Mouse (Mus musculus) forebrain, embryonic 13.5 days (tissue): ENCODE results near the gene Fam13a. TPM values are rescaled to one million over a fixed set of nuclear protein-coding genes. Genes with fewer than 3 reads are reported as not detected.

Experiments
- ATAC-seq: fragments of 200-750 bp; cut with Nextera tagmentation; 2 replicates; pipeline ENCODE4 v1.8.0; 2017
- H3K27ac ChIP-seq: fragments of 300-500 bp; sonication (generic); 2 replicates; pipeline ENCODE4 v1.5.1; 2015; ENCODE audit warnings: inconsistent platforms, mild to moderate bottlenecking, moderate library complexity
- H3K27me3 ChIP-seq: fragments of 300-500 bp; sonication (generic); 2 replicates; pipeline ENCODE4 v1.6.1; 2015; ENCODE audit warnings: mild to moderate bottlenecking, inconsistent platforms
- H3K36me3 ChIP-seq: fragments of 300-500 bp; sonication (generic); 2 replicates; pipeline ENCODE4 v1.6.1; 2015; ENCODE audit warnings: mild to moderate bottlenecking, inconsistent platforms; ENCODE audit not compliant: poor library complexity, severe bottlenecking
- H3K4me1 ChIP-seq: fragments of 300-500 bp; sonication (generic); 2 replicates; pipeline ENCODE4 v1.6.1; 2015; ENCODE audit warnings: inconsistent platforms
- H3K4me2 ChIP-seq: fragments of 300-500 bp; sonication (generic); 2 replicates; pipeline ENCODE4 v1.6.1; 2015; ENCODE audit warnings: inconsistent platforms, mild to moderate bottlenecking, moderate library complexity
- H3K4me3 ChIP-seq: fragments of 300-500 bp; sonication (generic); 2 replicates; pipeline ENCODE4 v1.5.1; 2015; ENCODE audit warnings: mild to moderate bottlenecking, inconsistent platforms
- H3K9ac ChIP-seq: fragments of 300-500 bp; sonication (generic); 2 replicates; pipeline ENCODE4 v1.6.1; 2015; ENCODE audit warnings: mild to moderate bottlenecking, inconsistent platforms
- H3K9me3 ChIP-seq: fragments of 300-500 bp; sonication (generic); replicated peaks from 2 replicates; pipeline ENCODE4 v1.6.1; 2016; ENCODE audit warnings: inconsistent platforms
- WGBS: fragments of 180-500 bp; shearing (Covaris S2); methylation state at CpG from one replicate; pipeline ENCODE4 v1.1.7; 2015; 5-methylcytosine and 5-hydroxymethylcytosine counted together
- polyA plus RNA-seq: library from polyadenylated mRNA; unstranded; fragments of >200 nt; fragmentation: Nextera tagmentation; extraction: Ambion mirVana; gene quantifications from 2 replicates; pipeline ENCODE4 v1.2.1, GENCODE M21; 2015

Gene Fam13a
- polyA plus RNA-seq, 1 experiment from 2014 or later = 6.6 TPM

- Histone ChIP-seq H3K36me3 (no peaks in the 10 kb centered on the region), H3K9me3 (no peaks in the 10 kb centered on the region), H3K27ac (no peak overlapping the region), H3K4me1 (no peaks in the 10 kb centered on the region), H3K4me3 (no peak overlapping the region), H3K27me3 (no peaks in the 10 kb centered on the region), H3K4me2 (no peak overlapping the region), H3K9ac (no peak overlapping the region)
- ATAC-seq = no peak
- WGBS = 85% methylated on average over 3 of the region's 3 CpGs
Observed at GRCm38 (mm10) chr6:58989149-58989548, 35.2 kb downstream of the Fam13a start.

- Histone ChIP-seq H3K9me3 (no peaks in the 10 kb centered on the region), H3K4me2 (no peak overlapping the region), H3K27me3 (no peaks in the 10 kb centered on the region), H3K36me3 (no peaks in the 10 kb centered on the region), H3K27ac (no peak overlapping the region), H3K9ac (no peak overlapping the region), H3K4me3 (no peak overlapping the region), H3K4me1 (no peaks in the 10 kb centered on the region)
- 89% methylated on average over 2 of the region's 2 CpGs for WGBS
- no peak for ATAC-seq
Observed at GRCm38 (mm10) chr6:58988706-58989105, 35.6 kb downstream of the Fam13a start.

GRCm38 (mm10) chr6:58987166-58987565, 37.2 kb downstream of the Fam13a start:
- WGBS = 87% methylated on average over 5 of the region's 5 CpGs
- Histone ChIP-seq H3K4me3 (no peak overlapping the region), H3K27me3 (no peaks in the 10 kb centered on the region), H3K9me3 (no peaks in the 10 kb centered on the region), H3K36me3 (no peaks in the 10 kb centered on the region), H3K9ac (no peak overlapping the region), H3K4me2 (no peak overlapping the region), H3K27ac (no peak overlapping the region), H3K4me1 (no peaks in the 10 kb centered on the region)
- ATAC-seq = no peak

GRCm38 (mm10) chr6:58985186-58985585, 39.2 kb downstream of the Fam13a start:
- 0 out of 2 replicates have a peak, but pooled peaks have one; percentile 16 for ATAC-seq
- no peak overlapping the region for H3K27ac ChIP-seq
- no peak overlapping the region for H3K9ac ChIP-seq
- H3K4me2 ChIP-seq = no peak overlapping the region
- H3K4me1 ChIP-seq = no peaks in the 10 kb centered on the region
- no peaks in the 10 kb centered on the region for H3K27me3 ChIP-seq
- H3K36me3 ChIP-seq = no peaks in the 10 kb centered on the region
- H3K9me3 ChIP-seq = no peaks in the 10 kb centered on the region
- WGBS = 81% methylated on average over 8 of the region's 8 CpGs
- H3K4me3 ChIP-seq = no peak overlapping the region

GRCm38 (mm10) chr6:58975249-58975648, 49.1 kb downstream of the Fam13a start:
- Histone ChIP-seq H3K36me3 (no peaks in the 10 kb centered on the region), H3K4me3 (no peak overlapping the region), H3K9me3 (no peaks in the 10 kb centered on the region), H3K27ac (no peak overlapping the region), H3K4me2 (no peak overlapping the region), H3K27me3 (no peaks in the 10 kb centered on the region), H3K4me1 (no peaks in the 10 kb centered on the region), H3K9ac (no peak overlapping the region)
- ATAC-seq = no peak
- 69% methylated on average over 2 of the region's 2 CpGs for WGBS

GRCm38 (mm10) chr6:58974428-58974827, 49.9 kb downstream of the Fam13a start:
- Histone ChIP-seq H3K36me3 (no peaks in the 10 kb centered on the region), H3K9ac (no peak overlapping the region), H3K9me3 (no peaks in the 10 kb centered on the region), H3K27ac (no peak overlapping the region), H3K4me2 (no peak overlapping the region), H3K4me1 (no peaks in the 10 kb centered on the region), H3K4me3 (no peak overlapping the region), H3K27me3 (no peaks in the 10 kb centered on the region)
- no peak for ATAC-seq
- WGBS = 90% methylated on average over 2 of the region's 2 CpGs

GRCm38 (mm10) chr6:58972873-58973272, 51.5 kb downstream of the Fam13a start:
- ATAC-seq = no peak
- H3K4me1 ChIP-seq = no peaks in the 10 kb centered on the region
- H3K4me3 ChIP-seq = no peak overlapping the region
- H3K27ac ChIP-seq = no peak overlapping the region
- no peaks in the 10 kb centered on the region for H3K36me3 ChIP-seq
- no peaks in the 10 kb centered on the region for H3K27me3 ChIP-seq
- no peak overlapping the region for H3K9ac ChIP-seq
- no peak overlapping the region for H3K4me2 ChIP-seq
- WGBS = 92% methylated on average over 1 of the region's 1 CpGs
- no peaks in the 10 kb centered on the region for H3K9me3 ChIP-seq

- WGBS = 89% methylated on average over 3 of the region's 3 CpGs
- H3K27me3 ChIP-seq = no peaks in the 10 kb centered on the region
- H3K9ac ChIP-seq = no peak overlapping the region
- H3K4me2 ChIP-seq = no peak overlapping the region
- H3K4me3 ChIP-seq = no peak overlapping the region
- no peaks in the 10 kb centered on the region for H3K36me3 ChIP-seq
- peaks cover 8% of the 10 kb centered on the region for H3K4me1 ChIP-seq
- ATAC-seq = no peak
- no peak overlapping the region for H3K27ac ChIP-seq
- no peaks in the 10 kb centered on the region for H3K9me3 ChIP-seq
Observed at GRCm38 (mm10) chr6:58968272-58968671, 56.1 kb downstream of the Fam13a start.

GRCm38 (mm10) chr6:58965071-58965831, 59.1 kb downstream of the Fam13a start:
- ATAC-seq = 0 out of 2 replicates have a peak, but pooled peaks have one; percentile 36
- Histone ChIP-seq H3K27me3 (no peaks in the 10 kb centered on the region), H3K4me2 (no peak overlapping the region; the same call in 1 of the 2 replicates), H3K4me3 (no peak overlapping the region), H3K9me3 (no peaks in the 10 kb centered on the region), H3K9ac (no peak overlapping the region), H3K36me3 (no peaks in the 10 kb centered on the region), H3K4me1 (peaks cover 8% of the 10 kb centered on the region), H3K27ac (no peak overlapping the region)
- WGBS = 59% methylated on average over 12 of the region's 12 CpGs

- H3K36me3 ChIP-seq = no peaks in the 10 kb centered on the region
- no peaks in the 10 kb centered on the region for H3K9me3 ChIP-seq
- peaks cover 8% of the 10 kb centered on the region for H3K4me1 ChIP-seq
- no peak for ATAC-seq
- H3K27ac ChIP-seq = no peak overlapping the region
- H3K4me3 ChIP-seq = no peak overlapping the region
- H3K27me3 ChIP-seq = no peaks in the 10 kb centered on the region
- H3K9ac ChIP-seq = no peak overlapping the region
- H3K4me2 ChIP-seq = no peak overlapping the region
Observed at GRCm38 (mm10) chr6:58964565-58964964, 59.8 kb downstream of the Fam13a start.

GRCm38 (mm10) chr6:58964091-58964490, 60.3 kb downstream of the Fam13a start:
- 96% methylated on average over 2 of the region's 2 CpGs for WGBS
- H3K4me2 ChIP-seq = no peak overlapping the region
- no peak overlapping the region for H3K27ac ChIP-seq
- H3K4me3 ChIP-seq = no peak overlapping the region
- no peaks in the 10 kb centered on the region for H3K27me3 ChIP-seq
- H3K9me3 ChIP-seq = no peaks in the 10 kb centered on the region
- no peaks in the 10 kb centered on the region for H3K36me3 ChIP-seq
- H3K4me1 ChIP-seq = peaks cover 8% of the 10 kb centered on the region
- no peak for ATAC-seq
- no peak overlapping the region for H3K9ac ChIP-seq

- WGBS = 82% methylated on average over 5 of the region's 5 CpGs
- no peak for ATAC-seq
- Histone ChIP-seq H3K4me2 (no peak overlapping the region), H3K9ac (no peak overlapping the region), H3K27ac (no peak overlapping the region), H3K36me3 (no peaks in the 10 kb centered on the region), H3K4me3 (no peak overlapping the region), H3K27me3 (no peaks in the 10 kb centered on the region), H3K9me3 (no peaks in the 10 kb centered on the region), H3K4me1 (peaks cover 8% of the 10 kb centered on the region)
Observed at GRCm38 (mm10) chr6:58962691-58963090, 61.7 kb downstream of the Fam13a start.

- no peak overlapping the region for H3K4me2 ChIP-seq
- peaks cover 4% of the 10 kb centered on the region for H3K4me1 ChIP-seq
- no peak overlapping the region for H3K9ac ChIP-seq
- H3K36me3 ChIP-seq = no peaks in the 10 kb centered on the region
- 91% methylated on average over 2 of the region's 2 CpGs for WGBS
- no peaks in the 10 kb centered on the region for H3K27me3 ChIP-seq
- H3K27ac ChIP-seq = no peak overlapping the region
- no peak for ATAC-seq
- no peaks in the 10 kb centered on the region for H3K9me3 ChIP-seq
- H3K4me3 ChIP-seq = no peak overlapping the region
Observed at GRCm38 (mm10) chr6:58960523-58960922, 63.8 kb downstream of the Fam13a start.
